Mouse (Mus musculus): ENCODE measurements around the gene Scgb1a1. TPM values are rescaled to one million over a fixed set of nuclear protein-coding genes. Genes with fewer than 3 reads are reported as not detected.
A peak's percentile ranks its signal among the peaks of the same experiment; 100 is the strongest.
"Not testable (repeated sequence)": the region's sequence is repeated elsewhere in the genome, so short reads cannot be mapped to it uniquely, and the experiment has no call there.

The Scgb1a1 gene
- total RNA-seq, 1 experiment from 2014 or later = 4.4 TPM

DNA sequence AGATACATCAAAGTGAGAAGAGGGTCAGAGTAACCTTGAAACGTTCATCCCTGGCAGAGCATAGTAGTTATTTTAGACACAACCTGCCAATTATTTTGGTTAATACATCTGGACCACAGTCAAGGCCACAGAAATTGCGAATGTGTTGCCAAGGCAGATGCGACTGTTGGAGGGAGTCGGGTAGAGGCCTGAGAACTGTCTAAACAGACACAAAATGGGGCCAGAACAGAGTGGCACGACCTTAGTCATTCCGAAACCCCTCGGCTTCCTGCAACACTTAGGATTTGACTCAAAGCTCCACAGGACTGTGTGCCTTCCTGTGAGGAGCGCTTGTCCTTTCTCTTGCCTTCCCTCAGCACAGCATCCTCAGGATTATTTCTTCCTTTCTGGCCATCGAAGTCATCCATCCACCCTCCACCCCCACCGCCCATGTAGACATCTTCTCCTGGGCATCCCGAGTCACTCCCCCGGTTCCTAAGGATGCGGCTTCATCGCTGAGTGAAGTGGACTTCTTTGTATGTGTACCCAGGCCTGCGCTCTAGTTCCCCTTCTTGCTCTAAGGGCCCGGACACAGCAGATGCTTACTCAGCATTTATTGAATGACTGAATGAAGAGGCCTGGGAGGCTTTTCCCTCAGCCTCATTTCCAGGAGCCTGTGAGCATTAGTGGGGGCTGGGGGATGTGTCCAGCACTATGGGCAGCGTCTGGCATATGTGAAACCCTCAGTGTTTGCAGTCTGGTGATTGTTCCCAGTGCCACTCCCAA, 12.7 kb upstream of the Scgb1a1 start:
- peak; percentile 68 for DNase-seq

DNA sequence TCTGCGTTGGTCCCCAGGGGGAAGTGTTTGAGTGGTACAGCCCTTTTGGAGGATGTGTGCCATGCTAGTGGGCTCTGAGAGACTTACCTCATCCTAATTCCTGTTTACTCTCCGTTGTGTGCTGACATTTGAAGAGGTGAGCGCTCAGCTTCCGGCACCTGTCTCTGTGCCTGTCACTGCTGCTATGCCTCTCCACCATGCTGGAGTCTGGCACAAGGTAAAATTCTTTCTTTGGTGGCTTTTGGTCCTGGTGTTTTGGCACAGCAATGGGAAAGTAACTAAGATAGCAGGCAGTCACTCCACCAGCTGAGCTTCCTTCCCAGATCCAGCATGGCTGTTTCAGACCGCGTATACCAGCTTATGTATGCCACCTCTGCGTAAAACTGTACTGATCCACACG, 12.0 kb upstream of the Scgb1a1 start:
- no peak for DNase-seq

DNA sequence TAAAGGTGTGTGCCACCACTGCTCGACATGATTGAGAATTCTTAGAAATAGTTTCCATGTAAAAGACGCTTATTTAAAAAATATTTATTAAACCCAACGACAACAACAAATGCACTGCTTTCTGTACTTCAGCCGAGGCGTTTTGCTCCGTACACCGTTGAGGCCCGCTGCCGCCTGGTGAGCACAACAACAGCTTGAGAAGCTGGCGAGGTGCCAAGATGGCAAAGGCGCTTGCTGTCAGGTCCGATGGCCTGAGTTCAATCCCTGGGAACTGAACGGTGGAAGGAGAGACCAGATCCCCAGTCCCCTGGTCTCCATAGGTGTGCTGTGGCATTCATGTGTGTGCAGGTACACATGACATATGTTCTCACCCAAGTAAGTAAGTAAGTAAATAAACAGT, 9.7 kb upstream of the Scgb1a1 start:
- no peak for DNase-seq

DNA sequence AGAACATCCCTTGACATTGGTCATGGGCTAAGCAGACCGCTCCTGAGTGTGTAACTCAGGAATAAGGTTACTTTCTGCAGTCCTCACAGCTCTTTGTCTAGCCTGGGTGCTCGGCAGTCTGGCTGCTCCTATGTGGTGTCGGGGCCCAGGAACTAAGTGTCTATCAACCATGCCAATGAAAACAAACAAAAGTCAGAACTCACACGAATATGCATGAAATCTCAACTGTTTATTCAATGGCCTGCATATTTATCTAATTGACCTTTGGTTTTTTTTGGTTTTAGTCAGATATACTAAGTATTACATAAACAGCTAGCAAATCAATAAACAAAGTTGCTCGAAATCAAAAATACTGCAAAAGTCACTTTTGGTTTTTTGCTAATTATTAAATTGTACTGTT, 7.4 kb upstream of the Scgb1a1 start:
- no peak for DNase-seq

DNA sequence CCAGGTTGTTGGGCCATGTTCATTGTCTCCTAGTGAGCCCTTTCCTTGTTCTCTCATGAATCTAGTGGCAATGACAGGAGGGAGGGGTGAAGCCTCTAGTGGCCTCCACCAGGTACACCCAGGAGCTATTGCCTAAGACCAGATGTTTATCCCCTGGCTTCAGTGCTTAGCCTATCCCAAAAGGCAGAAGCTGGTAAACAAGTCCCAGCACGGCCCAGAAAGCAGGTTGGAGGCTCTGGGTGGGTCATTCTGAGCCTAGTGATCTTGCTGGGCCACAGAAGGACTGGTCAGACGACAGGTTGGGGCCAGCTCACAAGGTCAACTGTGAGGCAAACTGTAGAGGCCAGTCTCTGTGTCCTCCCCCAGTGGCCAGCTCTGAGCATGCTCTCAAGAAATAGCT, 3.0 kb upstream of the Scgb1a1 start:
- DNase-seq = peak; percentile 37

DNA sequence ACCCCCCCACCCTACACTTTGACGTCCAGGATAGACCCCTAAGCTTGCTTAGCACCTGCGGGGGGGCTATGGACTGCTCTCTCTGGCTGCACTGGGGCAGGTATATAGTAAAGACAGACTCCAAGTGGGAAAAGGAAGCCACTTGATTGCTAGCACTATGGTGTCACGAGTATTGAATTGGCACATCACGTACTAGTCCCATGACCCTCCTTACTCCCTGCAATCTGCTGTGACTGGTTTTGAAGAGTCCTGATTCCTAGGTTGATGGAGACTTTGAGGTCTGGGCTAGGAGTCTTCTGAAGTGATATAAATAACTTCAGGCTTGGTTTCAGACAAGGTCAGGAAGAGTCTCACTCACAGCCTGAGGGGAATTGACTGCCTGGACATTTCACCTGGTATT, 2.4 kb upstream of the Scgb1a1 start:
- no peak for DNase-seq

DNA sequence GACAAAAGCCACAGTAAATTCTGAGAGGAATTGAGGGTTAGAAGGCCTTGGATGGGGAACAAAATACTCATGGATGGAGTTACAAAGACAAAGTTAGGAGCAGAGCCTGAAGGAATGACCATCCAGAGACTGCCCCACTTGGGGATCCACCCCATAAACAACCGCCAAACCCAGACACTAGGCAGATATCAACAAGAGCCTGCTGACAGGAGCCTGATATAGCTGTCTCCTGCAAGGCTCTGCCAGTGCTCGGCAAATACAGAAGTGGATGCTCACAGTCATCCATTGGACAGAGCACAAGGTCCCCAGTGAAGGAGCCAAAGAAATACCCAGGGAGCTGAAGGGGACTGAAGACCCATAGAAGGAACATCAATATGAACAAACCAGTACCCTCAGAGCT, 3.9 kb downstream of the Scgb1a1 start:
- not testable (repeated sequence) for DNase-seq

DNA sequence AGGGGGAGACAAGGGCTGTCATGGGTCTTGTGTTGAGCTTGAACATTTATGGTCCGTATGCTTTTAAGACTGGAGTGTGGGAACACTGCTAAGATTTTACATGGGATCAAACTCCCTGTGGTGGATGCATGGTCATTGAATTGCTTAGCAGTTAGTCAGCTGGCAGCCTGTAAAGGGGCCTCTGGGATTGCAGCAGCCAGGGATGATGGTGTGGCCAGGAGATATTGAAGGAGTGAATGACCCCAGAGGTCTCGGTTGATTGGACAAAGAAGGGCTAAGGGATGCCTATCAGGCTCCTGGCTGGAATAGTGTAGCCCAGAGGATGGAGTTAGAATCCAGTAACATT, 4.8 kb downstream of the Scgb1a1 start:
- no peak for DNase-seq

DNA sequence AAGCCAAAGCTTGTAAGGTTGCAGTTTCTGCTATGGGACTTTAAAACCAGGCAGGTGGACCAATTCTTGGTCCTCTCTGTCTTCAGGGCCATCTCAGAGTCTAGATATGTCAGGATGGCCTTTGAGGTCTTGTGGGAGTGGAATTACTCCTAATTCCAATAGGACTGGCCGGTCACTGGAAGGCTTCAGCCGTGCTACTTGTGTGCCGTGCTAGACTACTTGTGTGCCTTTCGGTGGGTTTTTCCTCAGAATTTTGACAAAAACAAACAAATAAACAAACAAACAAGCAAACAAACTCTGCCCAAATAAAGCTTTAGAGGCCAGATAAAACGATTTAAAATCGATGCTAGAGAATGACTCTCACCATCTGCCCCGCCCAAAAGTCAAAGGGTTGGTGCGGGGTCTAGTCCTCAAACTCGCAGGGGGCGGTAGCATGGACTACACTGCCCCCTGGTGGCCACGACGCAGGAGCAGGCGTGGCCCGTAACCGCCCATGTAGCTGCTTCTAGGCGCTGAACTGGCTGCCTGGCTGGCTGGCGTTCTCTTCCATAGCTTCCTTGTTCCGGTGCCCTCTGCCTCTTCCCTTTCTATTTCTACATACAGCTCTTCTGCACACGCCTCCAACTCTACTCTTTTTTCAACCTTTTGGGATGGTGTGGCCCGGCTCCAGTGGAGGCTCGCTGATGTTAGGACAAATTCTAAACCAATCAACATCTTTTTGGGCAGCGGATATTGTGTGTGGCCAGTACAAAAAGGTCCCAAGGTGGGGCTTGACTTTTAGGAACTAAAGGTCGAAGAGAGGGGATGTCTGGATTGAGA, 5.4 kb downstream of the Scgb1a1 start:
- peak; percentile 91 for DNase-seq

DNA sequence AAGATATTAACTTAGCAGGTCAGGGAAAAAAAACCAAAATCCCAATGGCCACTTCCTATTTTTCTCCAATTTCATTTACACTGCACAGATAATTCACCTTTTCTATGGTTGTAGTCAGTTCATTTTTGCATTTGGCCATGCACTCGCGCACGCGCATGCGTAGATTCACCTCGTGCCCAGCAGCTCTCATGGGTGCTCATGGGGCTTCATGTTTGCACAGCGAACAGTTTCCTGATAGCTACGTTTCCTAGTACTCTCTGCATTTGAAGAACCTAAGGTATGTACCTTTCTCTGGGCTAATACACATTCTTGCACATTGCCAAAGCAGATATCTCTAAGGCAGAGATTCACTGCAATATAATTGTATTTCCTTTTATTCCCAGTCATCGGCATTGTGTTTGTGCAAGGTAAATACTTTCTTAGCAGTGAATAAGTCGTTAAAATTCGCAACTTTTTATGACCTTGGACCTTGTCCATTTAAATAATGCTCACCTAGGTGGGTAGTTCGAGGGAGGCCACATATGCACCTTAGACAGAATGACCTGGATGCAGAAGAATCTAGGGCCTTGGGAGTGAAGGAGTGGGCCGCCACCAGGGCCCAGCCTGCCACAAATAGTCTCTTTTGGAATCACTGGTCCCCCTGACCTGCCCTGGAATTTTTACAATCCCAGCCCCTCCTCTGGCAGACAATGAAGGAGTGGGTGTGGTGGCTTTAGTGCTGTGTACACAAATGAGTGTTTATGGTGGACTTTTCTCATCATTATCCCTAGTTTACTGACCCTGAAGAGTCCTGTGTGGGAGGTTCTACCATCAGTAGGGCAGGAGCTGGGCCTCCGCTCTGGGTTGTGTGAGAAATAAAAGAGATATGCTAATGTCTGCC, 6.2 kb downstream of the Scgb1a1 start:
- no peak for DNase-seq

DNA sequence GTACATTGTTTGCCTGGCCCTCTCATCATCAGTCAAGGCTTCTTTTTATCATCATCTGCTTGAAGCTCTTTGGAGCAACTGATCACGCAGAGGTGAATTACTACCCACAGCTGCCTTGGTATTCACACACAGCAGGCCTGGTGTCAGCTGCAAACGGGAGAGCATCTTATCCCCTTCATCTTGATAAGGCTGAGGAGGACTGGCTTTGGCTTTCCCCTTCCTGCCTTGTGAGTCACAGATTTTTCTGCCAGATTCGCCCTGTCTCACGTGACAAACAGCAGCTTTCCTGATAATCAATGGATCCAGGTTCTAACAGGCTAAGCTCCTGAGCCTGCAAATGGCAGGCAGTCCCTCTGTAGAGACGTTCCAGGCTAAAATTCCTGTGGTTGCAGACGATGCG, 7.8 kb downstream of the Scgb1a1 start:
- no peak for DNase-seq

DNA sequence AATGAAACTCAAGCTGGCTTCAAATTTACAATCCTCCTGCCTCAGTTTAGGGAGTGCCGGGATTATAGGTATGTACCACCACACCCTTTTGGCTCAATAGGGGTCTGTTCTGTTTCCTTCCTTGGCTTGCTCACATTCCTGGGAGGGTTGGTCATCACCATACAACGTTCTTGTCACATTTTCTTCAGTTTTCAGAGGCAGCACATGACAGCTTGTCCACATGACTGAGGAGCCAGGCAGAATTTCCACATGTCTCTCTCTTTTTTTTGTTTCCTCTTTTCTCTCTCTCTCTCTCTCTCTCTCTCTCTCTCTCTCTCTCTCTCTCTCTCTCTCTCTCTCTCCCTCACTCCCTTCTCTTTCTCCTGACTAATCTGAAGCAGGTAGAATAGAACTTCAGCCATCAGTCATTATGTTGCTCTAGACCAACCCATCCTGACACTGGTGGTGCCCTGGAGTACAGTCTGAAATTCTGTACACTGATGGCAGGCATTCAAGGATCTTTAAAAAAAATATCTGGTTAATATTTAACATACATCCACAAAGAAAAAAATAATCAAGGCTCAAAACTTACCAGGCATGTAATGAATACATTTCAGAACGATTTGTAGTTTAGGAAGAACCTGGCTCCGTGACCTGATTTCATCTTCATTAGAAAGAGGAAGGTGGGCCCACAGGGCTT, 10.6 kb downstream of the Scgb1a1 start:
- no peak for DNase-seq

DNA sequence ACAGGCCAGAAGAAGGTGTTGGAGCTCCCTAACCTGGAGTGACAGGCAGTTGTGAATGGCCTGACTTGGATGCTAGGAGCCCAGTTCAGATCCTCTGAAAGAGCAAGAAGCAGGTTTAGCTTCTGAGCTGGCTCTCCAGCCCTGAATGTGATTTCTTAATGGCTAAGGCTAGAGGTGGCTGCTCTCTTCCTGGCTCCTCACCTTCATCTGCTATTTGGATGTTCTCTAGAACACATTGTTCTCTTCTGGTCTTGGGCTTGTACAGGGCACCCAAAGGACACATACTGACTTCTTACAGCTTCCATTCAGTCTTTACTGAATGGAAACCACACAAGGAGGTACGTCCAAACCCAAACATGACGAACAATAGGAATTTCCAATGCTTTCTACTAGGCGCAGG, 11.7 kb downstream of the Scgb1a1 start:
- DNase-seq = no peak

DNA sequence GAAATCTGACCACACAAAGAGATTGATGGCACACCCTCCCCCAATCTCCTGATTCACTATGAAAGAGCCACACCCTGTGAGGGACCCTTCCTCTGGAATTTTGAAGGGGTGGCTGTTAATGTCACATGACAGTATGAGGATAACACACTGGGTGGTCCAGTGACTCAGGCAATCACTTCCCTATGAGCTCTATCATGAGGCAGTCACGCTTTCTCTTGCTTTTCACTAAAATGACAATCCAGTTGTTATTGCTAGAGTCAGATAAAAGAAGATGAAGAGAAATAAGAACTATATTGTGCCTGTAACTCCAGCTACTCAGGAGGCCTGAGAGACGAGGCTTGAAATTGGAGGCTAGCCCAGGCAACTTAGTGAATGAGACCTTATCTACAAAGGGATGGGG, 12.2 kb downstream of the Scgb1a1 start:
- DNase-seq = no peak

DNA sequence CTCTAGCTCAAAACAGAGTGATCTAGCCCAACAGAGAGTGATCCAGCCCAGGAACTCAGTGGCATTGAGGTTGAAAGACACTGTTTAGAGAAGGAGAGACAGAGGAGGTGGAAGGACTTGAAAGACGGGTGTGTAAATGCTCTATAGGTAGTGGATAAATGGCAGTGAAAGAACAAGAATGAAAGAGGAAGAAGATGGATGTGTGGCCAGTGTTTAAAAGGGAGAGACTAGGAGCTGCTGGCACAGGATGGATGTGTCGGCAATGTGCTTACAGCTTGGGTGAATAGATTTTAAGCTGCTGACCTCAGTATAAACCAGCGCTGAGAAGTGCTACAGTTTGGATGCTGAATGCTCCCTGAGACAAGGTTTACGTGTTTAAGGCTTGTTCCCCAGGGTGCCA, 13.3 kb downstream of the Scgb1a1 start:
- no peak for DNase-seq

DNA sequence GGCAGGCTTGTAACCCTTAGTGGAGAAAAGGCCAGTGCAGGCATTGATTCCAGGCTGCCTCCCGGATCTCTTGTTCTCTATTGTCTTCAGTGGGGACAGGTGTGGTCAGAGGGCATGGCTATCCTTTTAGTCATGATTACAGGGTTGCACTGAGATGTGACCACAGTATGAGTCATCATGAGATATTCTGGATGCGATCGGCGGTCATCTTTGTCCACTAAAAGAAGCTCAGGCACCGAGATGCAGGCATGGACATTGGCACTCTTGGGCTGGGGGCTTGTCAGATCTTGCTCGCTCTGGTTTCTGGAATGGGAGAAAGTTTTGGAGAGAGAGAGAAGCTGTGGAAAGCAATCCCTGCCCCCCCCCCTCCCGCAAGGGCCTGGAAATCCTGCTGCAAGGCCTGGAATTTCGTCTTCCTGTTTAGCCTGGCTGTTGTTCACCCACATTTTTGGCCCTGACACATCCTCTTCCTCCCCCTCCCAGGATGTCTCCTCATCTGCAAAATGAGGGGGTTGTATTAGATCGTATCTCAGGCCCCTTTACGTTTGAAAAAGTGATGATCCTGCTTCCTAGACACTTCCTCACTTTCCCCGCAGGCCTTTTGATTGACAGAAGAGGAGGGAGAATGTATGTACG, 13.9 kb downstream of the Scgb1a1 start:
- no peak for DNase-seq

DNA sequence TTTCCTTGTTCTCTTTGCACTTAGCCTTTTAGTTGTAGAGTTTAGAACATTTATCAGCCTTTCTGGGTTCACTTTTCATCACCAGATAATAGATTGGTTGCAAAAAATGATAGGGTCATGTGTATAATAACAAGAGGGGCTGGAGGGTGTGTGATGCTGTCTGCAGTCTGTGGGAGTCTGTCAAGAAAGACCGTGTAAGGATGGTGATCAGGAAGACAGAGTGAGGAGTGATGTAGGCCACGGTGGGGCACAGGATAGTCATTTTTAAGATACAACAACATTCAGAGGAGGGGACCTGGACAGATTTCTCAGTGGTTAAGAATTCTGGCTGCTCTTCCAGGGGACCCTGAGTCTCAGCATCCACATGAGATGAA, 15.6 kb downstream of the Scgb1a1 start:
- no peak for DNase-seq

DNA sequence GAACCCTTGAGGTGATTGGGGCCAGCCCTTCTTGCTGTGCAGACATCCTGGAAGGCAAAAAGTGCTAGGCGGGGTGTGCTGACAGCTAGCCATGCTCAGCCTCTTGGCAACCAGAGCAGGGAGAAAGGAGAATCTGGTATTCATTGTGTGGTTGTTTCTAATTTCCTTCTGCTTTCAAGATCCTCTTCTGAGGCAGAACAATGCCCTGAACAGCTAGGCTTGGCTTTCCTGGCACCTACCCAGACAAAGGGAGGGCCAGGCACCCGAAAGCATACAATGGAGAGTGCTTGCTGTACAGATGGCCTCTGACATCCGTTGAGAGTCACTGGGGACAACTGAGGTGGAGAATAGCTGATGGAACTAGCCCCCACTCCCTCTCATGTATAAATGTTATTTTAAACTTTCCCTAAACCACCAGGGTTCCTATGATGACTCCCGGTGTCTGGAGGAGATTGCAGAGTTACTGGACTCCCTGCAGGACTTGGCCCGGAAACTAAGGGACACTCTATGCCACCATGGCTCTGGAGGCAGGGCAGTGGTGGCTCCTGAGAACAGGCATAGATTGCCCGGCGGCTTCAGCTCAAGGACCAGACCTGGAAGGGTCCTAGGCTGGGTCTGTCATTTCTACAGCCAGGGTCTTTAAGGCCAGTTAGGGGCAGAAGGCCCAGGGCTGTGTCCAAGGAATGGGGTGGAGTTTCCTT, 16.2 kb downstream of the Scgb1a1 start:
- peak; percentile 65 for DNase-seq

DNA sequence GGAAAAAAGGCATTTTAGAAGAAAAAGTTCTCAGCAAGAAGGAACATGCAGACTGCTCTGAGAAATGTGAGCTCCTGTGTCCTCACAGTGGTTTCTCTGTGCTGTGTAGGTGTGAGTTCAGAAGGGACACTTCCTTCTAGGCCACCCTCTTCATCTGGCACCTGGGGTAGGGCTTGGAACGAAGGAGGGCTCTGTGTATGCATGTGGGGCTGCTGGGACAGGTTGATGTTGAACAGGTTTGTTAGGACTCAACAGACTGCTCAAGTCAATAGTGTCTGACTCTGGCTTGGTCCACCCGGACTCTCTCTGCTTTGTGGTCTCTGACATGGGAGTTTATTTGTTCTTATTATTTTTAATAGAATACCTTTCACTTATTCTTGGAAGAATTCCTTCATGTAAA, 17.4 kb downstream of the Scgb1a1 start:
- DNase-seq = no peak

DNA sequence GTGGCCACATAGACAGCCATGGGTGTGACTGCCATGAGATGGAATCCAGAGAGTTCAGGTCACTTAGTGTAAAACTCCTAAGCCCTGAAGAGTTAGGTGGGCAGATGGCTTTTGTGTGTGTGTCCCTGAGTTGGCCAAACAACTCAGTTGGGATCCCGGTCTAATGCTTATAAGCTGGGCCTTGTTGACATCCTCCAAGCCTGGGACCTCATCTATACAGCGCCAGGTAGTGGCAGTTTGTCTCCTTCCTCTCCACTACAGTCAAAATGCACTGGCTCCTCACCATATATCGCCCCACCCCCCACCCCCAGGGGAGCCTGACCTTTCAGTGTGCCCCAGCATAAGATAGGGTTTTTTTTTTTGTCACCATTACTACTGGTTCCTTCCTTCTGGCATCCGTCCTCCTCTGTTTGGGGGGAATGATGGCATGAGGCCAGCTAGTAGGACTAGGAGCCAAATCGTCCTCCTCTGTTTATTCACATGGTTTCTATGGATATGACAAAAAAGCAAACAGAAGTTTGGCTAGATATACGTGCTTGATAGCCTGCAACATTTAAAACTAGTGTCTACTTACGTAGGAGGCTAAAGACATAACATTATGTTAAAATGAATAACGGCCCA, 18.0 kb downstream of the Scgb1a1 start:
- DNase-seq = no peak

DNA sequence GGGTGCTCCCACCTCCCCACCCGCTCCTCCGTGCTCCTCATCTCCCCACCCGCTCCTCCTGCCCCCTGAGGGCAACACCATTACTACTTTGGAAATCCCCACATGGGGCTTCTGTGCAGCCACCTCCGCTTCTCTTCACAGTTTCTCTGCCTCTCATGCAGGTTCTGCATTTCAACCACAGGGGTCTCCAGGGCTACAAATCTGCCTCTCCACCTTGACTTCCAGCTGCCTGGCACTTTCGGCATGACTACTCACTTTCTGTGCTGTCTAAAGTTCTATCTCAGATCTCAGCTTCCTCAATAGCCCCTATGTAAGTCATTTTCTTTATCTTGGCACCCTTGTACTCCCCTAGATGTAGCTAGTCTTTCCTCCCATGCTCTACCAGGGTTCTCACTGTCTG, 20.5 kb downstream of the Scgb1a1 start:
- no peak for DNase-seq

All from adrenal gland, postnatal 14 days (tissue).